Mouse (Mus musculus) megakaryocyte, embryonic 14.5 days (primary cell): ENCODE measurements around the gene Intu. TPM values are rescaled to one million over a fixed set of nuclear protein-coding genes. Genes with fewer than 3 reads are reported as not detected.

ENCODE experiments used
- H3K27me3 ChIP-seq: replicated peaks from 2 replicates; pipeline ENCODE3; 2012; ENCODE audit warnings: inconsistent platforms
- H3K36me3 ChIP-seq: replicated peaks from 2 replicates; pipeline ENCODE3; 2012; ENCODE audit warnings: low read length, inconsistent platforms, mixed read lengths
- H3K4me1 ChIP-seq: 2 replicates; pipeline ENCODE4 v1.6.1; 2012; ENCODE audit warnings: inconsistent platforms
- H3K4me3 ChIP-seq: replicated peaks from 2 replicates; pipeline ENCODE3; 2012; ENCODE audit warnings: moderate library complexity, mild to moderate bottlenecking, inconsistent platforms
- H3K9me3 ChIP-seq: 2 replicates; pipeline ENCODE4 v1.6.1; 2012; ENCODE audit warnings: inconsistent platforms
- FLI1 ChIP-seq: IDR thresholded peaks from 2 replicates; pipeline ENCODE4 v1.6.1; 2012; ENCODE audit warnings: low read length, inconsistent platforms, mixed read lengths
- GATA1 ChIP-seq: IDR thresholded peaks from 3 replicates; pipeline ENCODE4 v1.6.1; 2012; ENCODE audit warnings: mixed read lengths, low read length, inconsistent platforms, borderline replicate concordance
- polyA plus RNA-seq: library from polyadenylated mRNA; stranded (reverse); fragments of >175 nt; gene quantifications from 2 replicates; pipeline ENCODE4 v1.2.3, GENCODE M21; 2012; ENCODE audit warnings: low replicate concordance; ENCODE audit not compliant: insufficient read depth

Gene Intu
- polyA plus RNA-seq, 1 experiment: 1.3 TPM

GRCm38 (mm10) chr3:40744836-40745660 is 214.0 kb downstream of the Intu start:
- Histone ChIP-seq H3K9me3 (no peaks in the 10 kb centered on the region), H3K27me3 (no peaks in the 10 kb centered on the region), H3K4me3 (peak overlapping the region; percentile 100), H3K4me1 (peaks cover 18% of the 10 kb centered on the region), H3K36me3 (peaks cover under 1% of the 10 kb centered on the region)
- TF ChIP-seq GATA1 (no peak), FLI1 (no peak)

- peaks cover 6% of the 10 kb centered on the region for H3K36me3 ChIP-seq
- peak overlapping the region; percentile 100 for H3K4me3 ChIP-seq
- H3K4me1 ChIP-seq: peaks cover 18% of the 10 kb centered on the region
- no peak for TF ChIP-seq FLI1
- no peak for TF ChIP-seq GATA1
- H3K9me3 ChIP-seq: no peaks in the 10 kb centered on the region
- H3K27me3 ChIP-seq: no peaks in the 10 kb centered on the region
Measured at GRCm38 (mm10) chr3:40745661-40746547, 214.8 kb downstream of the Intu start.

Other genes with a start within 250 kb of the Intu start
- not detected in 2 replicates for gene Slc25a31, start 177.6 kb downstream of the Intu start, polyA plus RNA-seq
- gene Hspa4l, start 213.2 kb downstream of the Intu start, polyA plus RNA-seq: 1.8 TPM in 1 of 2 replicates, not detected in the other